ENCODE assay signal across 13 mouse cellular contexts in the genomic region with DNA sequence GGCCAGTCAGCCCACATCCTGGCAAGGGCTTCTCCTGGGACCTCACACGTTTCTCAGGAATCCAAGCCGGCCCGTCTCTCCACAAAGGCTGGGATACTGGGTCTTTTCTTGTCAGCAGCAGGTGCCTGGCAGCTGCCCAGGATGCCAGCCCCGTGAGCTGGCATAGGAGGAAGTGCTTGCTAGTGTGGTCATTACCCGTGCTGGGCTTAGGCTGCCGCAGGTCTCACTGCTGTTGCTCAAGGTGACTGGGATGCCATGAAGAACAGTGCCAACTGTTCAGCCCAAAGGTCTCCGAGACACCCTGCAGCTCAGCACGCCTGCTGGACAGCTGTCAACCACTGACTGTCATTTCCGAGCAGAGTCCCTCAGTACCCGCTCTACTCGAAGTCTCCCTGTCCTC. TPM values are rescaled to one million over a fixed set of nuclear protein-coding genes. Genes with fewer than 3 reads are reported as not detected.
DNase-seq lines count a peak whose midpoint lies in the region; ATAC-seq and TF ChIP-seq lines count a peak whose summit lies in the region.
"Had no signal": no experiment of that assay in that cellular context is flagged by ENCODE, and none has a peak within 500 bp of the region (broad histone marks: within the 10 kb centered on the region; RNA-seq: fewer than 3 reads in every experiment).

No protein-coding gene starts in this region.

- H3K4me2 ChIP-seq in forebrain, embryonic 14.5 days (ENCODE audit: low read length), result no peak overlapping the region
- H3K4me2 ChIP-seq in forebrain, embryonic 15.5 days (replicated peaks), result no peak overlapping the region
- no peak overlapping the region for H3K4me2 ChIP-seq in hindbrain, postnatal 0 days (ENCODE audit: low read depth, low read length)
- no peak overlapping the region for H3K4me2 ChIP-seq in hindbrain, embryonic 16.5 days (ENCODE audit: low read length)
- H3K4me2 ChIP-seq: hindbrain, embryonic 15.5 days; midbrain, embryonic 11.5 days had no signal

- DNase-seq in forebrain, embryonic 14.5 days (ENCODE audit: low spot score), result peak; percentile 53
- DNase-seq in hindbrain, postnatal 0 days (ENCODE audit: low spot score), result peak; percentile 37
- DNase-seq in 3134 (ENCODE audit: extremely low read depth, insufficient read length, low spot score), result peak; percentile 88
- DNase-seq in gastrocnemius, postnatal 14 days, result peak; percentile 34
- no peak for DNase-seq in layer of hippocampus, adult 2 months (ENCODE audit: low spot score in 2 of 2)
- DNase-seq in layer of hippocampus, adult 8-10 months (ENCODE audit: low spot score in 2 of 2), result no peak
- DNase-seq: lung, postnatal 14 days; spleen, adult 18-20 months had no signal

- H3K27ac ChIP-seq in forebrain, embryonic 14.5 days (ENCODE audit: low read depth, low read length), result no peak overlapping the region
- no peak overlapping the region for H3K27ac ChIP-seq in forebrain, embryonic 15.5 days (replicated peaks)
- no peak overlapping the region for H3K27ac ChIP-seq in hindbrain, postnatal 0 days
- H3K27ac ChIP-seq in hindbrain, embryonic 16.5 days (ENCODE audit: low read depth, low read length), result no peak overlapping the region
- no peak overlapping the region for H3K27ac ChIP-seq in layer of hippocampus, adult 2 months
- H3K27ac ChIP-seq: hindbrain, embryonic 15.5 days; liver, embryonic 14.5 days had no signal

- no peak overlapping the region for H3K9ac ChIP-seq in forebrain, embryonic 14.5 days (ENCODE audit: low read length)
- H3K9ac ChIP-seq in forebrain, embryonic 15.5 days (replicated peaks), result no peak overlapping the region
- H3K9ac ChIP-seq in hindbrain, postnatal 0 days (replicated peaks; ENCODE audit: low read length), result no peak overlapping the region
- H3K9ac ChIP-seq in hindbrain, embryonic 16.5 days (ENCODE audit: low read depth, low read length), result no peak overlapping the region
- H3K9ac ChIP-seq: hindbrain, embryonic 15.5 days; liver, embryonic 14.5 days had no signal

- no peaks in the 10 kb centered on the region for H3K9me3 ChIP-seq in forebrain, embryonic 14.5 days (replicated peaks; ENCODE audit: control insufficient read depth, low read length)
- H3K9me3 ChIP-seq in forebrain, embryonic 15.5 days, result no peaks in the 10 kb centered on the region
- no peaks in the 10 kb centered on the region for H3K9me3 ChIP-seq in hindbrain, postnatal 0 days (ENCODE audit: low read length)
- no peaks in the 10 kb centered on the region for H3K9me3 ChIP-seq in hindbrain, embryonic 16.5 days (ENCODE audit: control insufficient read depth, low read length)
- H3K9me3 ChIP-seq: hindbrain, embryonic 15.5 days had no signal

- H3K4me1 ChIP-seq in forebrain, embryonic 14.5 days (ENCODE audit: control insufficient read depth, insufficient read depth, low read length), result 0 out of 2 replicates have a peak, but pooled peaks cover 5% of the 10 kb centered on the region
- H3K4me1 ChIP-seq in forebrain, embryonic 15.5 days, result peaks cover 12% of the 10 kb centered on the region; the same call in 1 of the 2 replicates
- H3K4me1 ChIP-seq in hindbrain, postnatal 0 days (ENCODE audit: insufficient read depth, low read length), result peaks cover 20% of the 10 kb centered on the region
- H3K4me1 ChIP-seq in hindbrain, embryonic 16.5 days (ENCODE audit: control insufficient read depth, insufficient read depth, low read depth, low read length), result peaks cover 4% of the 10 kb centered on the region; the same call in 1 of the 2 replicates

- H3K27me3 ChIP-seq in forebrain, embryonic 14.5 days (replicated peaks; ENCODE audit: control insufficient read depth, insufficient read depth, low read length), result no peaks in the 10 kb centered on the region
- H3K27me3 ChIP-seq in forebrain, embryonic 15.5 days, result no peaks in the 10 kb centered on the region
- no peaks in the 10 kb centered on the region for H3K27me3 ChIP-seq in hindbrain, postnatal 0 days (ENCODE audit: insufficient read depth, low read length)
- no peaks in the 10 kb centered on the region for H3K27me3 ChIP-seq in hindbrain, embryonic 16.5 days (replicated peaks; ENCODE audit: control insufficient read depth, insufficient read depth, low read length)
- H3K27me3 ChIP-seq: hindbrain, embryonic 15.5 days had no signal

- peak; percentile 57; the same call in 1 of the 2 replicates for ATAC-seq in forebrain, embryonic 14.5 days
- no peak for ATAC-seq in forebrain, embryonic 15.5 days (replicated peaks)
- peak; percentile 46; the same call in 1 of the 2 replicates for ATAC-seq in hindbrain, postnatal 0 days
- ATAC-seq in hindbrain, embryonic 16.5 days, result no peak

- H3K4me3 ChIP-seq in forebrain, embryonic 14.5 days (ENCODE audit: low read depth, low read length), result no peak overlapping the region
- no peak overlapping the region for H3K4me3 ChIP-seq in forebrain, embryonic 15.5 days
- H3K4me3 ChIP-seq in hindbrain, postnatal 0 days (ENCODE audit: low read length), result no peak overlapping the region
- no peak overlapping the region for H3K4me3 ChIP-seq in hindbrain, embryonic 16.5 days (ENCODE audit: low read length)
- H3K4me3 ChIP-seq in layer of hippocampus, adult 2 months, result no peak overlapping the region
- H3K4me3 ChIP-seq: hindbrain, embryonic 15.5 days had no signal

- intact Hi-C loops in gastrocnemius, postnatal 14 days (cut with DNase I; ENCODE audit: low total_unique reads), result no loop called here

- H3K36me3 ChIP-seq in forebrain, embryonic 14.5 days (ENCODE audit: control insufficient read depth, insufficient read depth, low read length), result no peaks in the 10 kb centered on the region
- no peaks in the 10 kb centered on the region for H3K36me3 ChIP-seq in forebrain, embryonic 15.5 days
- no peaks in the 10 kb centered on the region for H3K36me3 ChIP-seq in hindbrain, postnatal 0 days (ENCODE audit: insufficient read depth, low read length)
- H3K36me3 ChIP-seq in hindbrain, embryonic 16.5 days (ENCODE audit: control insufficient read depth, insufficient read depth, low read length), result no peaks in the 10 kb centered on the region
- H3K36me3 ChIP-seq: hindbrain, embryonic 15.5 days had no signal

- 64% methylated on average over 11 of the region's 11 CpGs for WGBS in forebrain, embryonic 14.5 days
- 52% methylated on average over 11 of the region's 11 CpGs for WGBS in forebrain, embryonic 15.5 days
- WGBS in hindbrain, postnatal 0 days, result 46% methylated on average over 11 of the region's 11 CpGs
- 62% methylated on average over 11 of the region's 11 CpGs for WGBS in hindbrain, embryonic 16.5 days

- no peak for TF ChIP-seq CTCF in hindbrain, postnatal 0 days (IDR thresholded peaks at IDR 0.05; ENCODE audit: low read depth)
- TF ChIP-seq CTCF in layer of hippocampus, adult 2 months (conservative IDR thresholded peaks at IDR 0.05), result no peak

RNA-seq across cellular contexts. Expression of a gene that starts 33.6 kb away (rescaled TPM):
- polyA plus RNA-seq in forebrain, embryonic 14.5 days (2014; fragmentation: Nextera tagmentation; extraction: Ambion mirVana), result 54.2 and 64.7 TPM in 2 replicates
- 56.7 and 59.7 TPM in 2 replicates for polyA plus RNA-seq in forebrain, embryonic 15.5 days (2015; fragmentation: Nextera tagmentation; extraction: Ambion mirVana)
- 16.6 and 19.4 TPM in 2 replicates for total RNA-seq in hindbrain, postnatal 0 days (2014; rRNA removed)
- polyA plus RNA-seq in hindbrain, postnatal 0 days (2015; fragmentation: Nextera tagmentation; extraction: Ambion mirVana), result 30.1 and 30.6 TPM in 2 replicates
- polyA plus RNA-seq in hindbrain, embryonic 16.5 days (2015; fragmentation: Nextera tagmentation; extraction: Ambion mirVana), result 48.7 and 49.4 TPM in 2 replicates
- total RNA-seq in gastrocnemius, postnatal 14 days (2021), result 1 to 10 TPM; 1.4 to 1.9 TPM
- 10 to 100 TPM; 17.1 to 19.1 TPM for total RNA-seq in layer of hippocampus, adult 2 months (2021)
- total RNA-seq in layer of hippocampus, adult 8-10 months (2022), result 10 to 100 TPM; 17.2 to 24.9 (median 19.0) TPM

Comparison
In these comparisons a context has a peak if more than half of its experiments do, and no peak if none do; other contexts are left out.
1. ATAC-seq: peak in forebrain, embryonic 14.5 days (single experiment) and hindbrain, postnatal 0 days (single experiment); none in forebrain, embryonic 15.5 days (single experiment) and hindbrain, embryonic 16.5 days (single experiment).
2. DNase-seq: peak in forebrain, embryonic 14.5 days (single experiment), hindbrain, postnatal 0 days (single experiment), 3134 (single experiment) and gastrocnemius, postnatal 14 days (single experiment); none in layer of hippocampus, adult 2 months (0 of 2) and layer of hippocampus, adult 8-10 months (0 of 2).